Mouse (Mus musculus) myocyte (in vitro differentiated cells): ENCODE data around the gene Cerk. TPM values are rescaled to one million over a fixed set of nuclear protein-coding genes. Genes with fewer than 3 reads are reported as not detected.
"Not testable (repeated sequence)": the region's sequence is repeated elsewhere in the genome, so short reads cannot be mapped to it uniquely, and the experiment has no call there.

Experiments
- H3K27me3 ChIP-seq: one replicate; pipeline ENCODE4 v1.6.1; 2011; ENCODE audit not compliant: control insufficient read depth, insufficient read depth, insufficient read length
- H3K36me3 ChIP-seq: one replicate; pipeline ENCODE4 v1.6.1; 2011; ENCODE audit not compliant: control insufficient read depth, insufficient read depth
- H3K4me2 ChIP-seq: one replicate; pipeline ENCODE4 v1.6.1; 2011; ENCODE audit warnings: low read depth, control low read depth
- H3K4me3 ChIP-seq: one replicate; pipeline ENCODE4 v1.5.1; 2011; ENCODE audit warnings: mild to moderate bottlenecking, control low read depth, moderate library complexity
- H3K79me2 ChIP-seq: one replicate; pipeline ENCODE4 v1.6.1; 2011; ENCODE audit not compliant: control insufficient read depth, insufficient read depth
- H3ac ChIP-seq: one replicate; pipeline ENCODE4 v1.6.1; 2011; ENCODE audit not compliant: control insufficient read depth, insufficient read length
- CEBPB ChIP-seq: IDR thresholded peaks from 2 replicates; pipeline ENCODE4 v1.6.1; 2011; ENCODE audit warnings: mild to moderate bottlenecking, moderate library complexity; ENCODE audit not compliant: poor library complexity, insufficient read depth, severe bottlenecking
- E2F4 ChIP-seq: IDR thresholded peaks from one replicate; pipeline ENCODE4 v1.6.1; 2011; ENCODE audit warnings: mild to moderate bottlenecking, control low read depth, moderate library complexity; ENCODE audit not compliant: insufficient read depth
- MAX ChIP-seq: IDR thresholded peaks from one replicate; pipeline ENCODE4 v1.6.1; 2011; ENCODE audit warnings: low read depth, mild to moderate bottlenecking, control low read depth
- MYOD1 ChIP-seq, 3 experiments: IDR thresholded peaks; one replicate each; pipeline ENCODE4 v1.6.1; 2011; ENCODE audit warnings: control low read depth in 2 of 3, low read depth in 2 of 3, mild to moderate bottlenecking in 2 of 3, moderate library complexity in 1 of 3; ENCODE audit not compliant: insufficient read length in 2 of 3, control insufficient read depth in 1 of 3
- MYOG ChIP-seq, 3 experiments: IDR thresholded peaks; one replicate each; pipeline ENCODE4 v1.6.1; 2011; ENCODE audit warnings: control low read depth in 2 of 3, low read depth in 2 of 3, mild to moderate bottlenecking in 2 of 3; ENCODE audit not compliant: insufficient read length in 2 of 3, control insufficient read depth in 1 of 3, insufficient read depth in 1 of 3
- POLR2A ChIP-seq: IDR thresholded peaks from one replicate; pipeline ENCODE4 v1.6.1; 2011; ENCODE audit warnings: low read depth, mild to moderate bottlenecking, control low read depth, moderate library complexity; ENCODE audit not compliant: insufficient read length
- POLR2AphosphoS2 ChIP-seq: IDR thresholded peaks from one replicate; pipeline ENCODE4 v1.6.1; 2011; ENCODE audit warnings: low read depth, control low read depth; ENCODE audit not compliant: insufficient read length
- REST ChIP-seq: IDR thresholded peaks from one replicate; pipeline ENCODE4 v1.6.1; 2011; ENCODE audit warnings: mild to moderate bottlenecking, control low read depth, moderate library complexity; ENCODE audit not compliant: insufficient read depth, insufficient read length
- SRF ChIP-seq: IDR thresholded peaks from one replicate; pipeline ENCODE4 v1.6.1; 2011; ENCODE audit warnings: low read depth; ENCODE audit not compliant: control insufficient read depth, insufficient read length
- TCF12 ChIP-seq: IDR thresholded peaks from one replicate; pipeline ENCODE4 v1.6.1; 2011; ENCODE audit warnings: mild to moderate bottlenecking, control low read depth; ENCODE audit not compliant: poor library complexity, insufficient read depth, severe bottlenecking
- TCF3 ChIP-seq: IDR thresholded peaks from one replicate; pipeline ENCODE4 v1.6.1; 2011; ENCODE audit warnings: low read depth, control low read depth; ENCODE audit not compliant: insufficient read length
- USF1 ChIP-seq: IDR thresholded peaks from one replicate; pipeline ENCODE4 v1.6.1; 2011; ENCODE audit warnings: low read depth, mild to moderate bottlenecking, control low read depth, moderate library complexity
- polyA plus RNA-seq: library from polyadenylated mRNA; unstranded; fragments of >200 nt; fragmentation: generic; extraction: Trizol; gene quantifications from one replicate; pipeline ENCODE4 v1.2.1, GENCODE M21; 2012; ENCODE audit warnings: missing spikeins

The Cerk gene
- polyA plus RNA-seq, 1 experiment = 13.8 TPM

DNA sequence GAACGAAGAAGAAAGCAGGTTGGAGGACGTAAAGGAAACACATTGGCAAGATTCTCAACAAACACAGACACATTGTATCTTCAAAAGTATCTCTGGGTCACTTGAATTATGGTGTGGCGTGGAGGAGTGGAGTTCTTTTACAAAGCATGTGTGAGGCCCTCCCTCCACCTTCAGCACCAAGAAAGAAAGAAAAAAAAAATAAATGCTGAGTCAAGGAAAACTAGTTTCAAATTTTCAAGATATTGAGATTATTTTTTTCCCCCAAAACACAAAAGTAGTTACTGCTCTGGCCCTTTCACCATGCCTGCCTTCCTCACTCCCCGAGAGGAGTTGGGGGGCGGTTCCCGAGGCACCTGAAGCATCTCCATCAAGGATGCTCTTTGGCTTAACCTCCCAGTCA is 7.3 kb downstream of the Cerk start:
- peaks cover 22% of the 10 kb centered on the region for H3K79me2 ChIP-seq
- H3K36me3 ChIP-seq = no peaks in the 10 kb centered on the region
- H3K4me2 ChIP-seq = no peak overlapping the region
- H3K27me3 ChIP-seq = no peaks in the 10 kb centered on the region
- no peak for TF ChIP-seq REST
- no peak for TF ChIP-seq MYOD1 (IDR thresholded peaks at IDR 0.05; ENCODE audit: control insufficient read depth in 1 of 3, insufficient read length in 2 of 3, low read depth in 2 of 3)
- no peak for TF ChIP-seq POLR2AphosphoS2
- no peak for TF ChIP-seq MYOG (IDR thresholded peaks at IDR 0.05; ENCODE audit: control insufficient read depth in 1 of 3, insufficient read depth in 1 of 3, insufficient read length in 2 of 3, low read depth in 2 of 3)
- no peak overlapping the region for H3K4me3 ChIP-seq
- no peak overlapping the region for H3ac ChIP-seq

DNA sequence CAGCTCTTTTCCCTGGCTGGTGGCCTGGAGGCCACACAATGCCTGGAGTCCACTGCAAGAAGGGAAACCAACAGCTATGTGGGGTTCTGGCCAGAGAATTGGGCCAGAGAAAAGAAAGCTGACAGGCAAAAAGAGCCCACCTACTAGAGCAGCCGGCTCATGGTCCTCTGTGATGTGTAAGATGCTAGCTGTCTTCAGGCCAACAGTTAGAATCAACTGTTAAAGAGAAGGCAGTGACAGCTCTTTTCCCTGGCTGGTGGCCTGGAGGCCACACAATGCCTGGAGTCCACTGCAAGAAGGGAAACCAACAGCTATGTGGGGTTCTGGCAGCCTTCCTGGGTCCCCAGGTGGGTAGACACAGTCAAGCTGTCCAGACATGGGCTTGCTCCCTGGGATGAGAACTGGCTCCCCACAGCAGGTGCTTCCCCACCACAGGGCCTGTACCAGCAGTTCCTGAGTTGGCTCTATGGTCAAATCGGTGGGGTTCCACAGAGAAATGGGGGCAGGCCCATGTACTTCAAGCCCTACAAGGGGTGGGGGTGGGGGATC is 8.2 kb downstream of the Cerk start:
- H3K4me2 ChIP-seq, H3K27me3 ChIP-seq, H3K4me3 ChIP-seq, H3ac ChIP-seq, H3K36me3 ChIP-seq: not testable (repeated sequence)
- H3K79me2 ChIP-seq = peaks cover 19% of the 10 kb centered on the region

DNA sequence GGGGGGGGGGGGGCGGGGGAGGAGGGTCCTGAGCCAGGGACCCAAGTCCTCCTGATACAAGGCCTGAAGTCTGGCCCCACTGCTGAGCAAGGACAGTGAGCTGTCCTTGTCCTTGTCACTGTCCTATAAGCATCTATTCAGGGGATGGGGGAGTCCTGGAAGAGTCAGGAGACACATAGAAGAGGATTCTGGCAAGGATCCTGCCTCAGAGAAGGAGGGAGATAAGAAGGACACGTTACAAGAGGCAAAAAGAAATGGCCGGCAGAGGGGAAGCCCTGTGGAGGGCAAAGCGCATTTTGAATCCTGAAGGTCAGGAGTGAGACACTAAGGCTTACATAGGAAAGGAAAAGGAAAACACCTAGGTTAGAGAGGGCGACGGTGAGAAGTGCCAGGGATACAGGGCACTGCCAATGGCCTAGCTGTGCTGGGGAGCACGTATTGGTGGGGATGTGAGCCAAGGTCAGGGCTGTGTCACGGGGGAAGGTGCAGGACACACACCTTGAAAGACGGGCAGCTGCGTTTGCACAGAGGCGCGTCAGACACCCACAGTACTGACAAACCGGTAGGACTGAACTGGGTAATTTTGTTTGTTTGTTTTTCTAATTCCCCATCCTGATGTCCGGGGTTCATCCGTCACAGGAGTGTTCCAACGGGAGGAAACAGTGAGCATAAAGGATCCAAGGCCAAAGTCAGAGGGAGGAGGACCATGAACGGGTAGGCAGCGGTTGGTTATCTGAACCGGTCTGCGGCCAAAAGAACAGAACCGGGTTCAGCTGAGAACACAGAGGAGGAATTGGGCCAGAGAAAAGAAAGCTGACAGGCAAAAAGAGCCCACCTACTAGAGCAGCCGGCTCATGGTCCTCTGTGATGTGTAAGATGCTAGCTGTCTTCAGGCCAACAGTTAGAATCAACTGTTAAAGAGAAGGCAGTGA is 8.9 kb downstream of the Cerk start:
- H3K4me2 ChIP-seq = no peak overlapping the region
- TF ChIP-seq CEBPB (no peak), SRF (no peak), USF1 (no peak), TCF12 (no peak), MAX (no peak), REST (no peak), POLR2AphosphoS2 (no peak), E2F4 (no peak), TCF3 (no peak)
- H3K36me3 ChIP-seq = no peaks in the 10 kb centered on the region
- H3K4me3 ChIP-seq = no peak overlapping the region
- no peak overlapping the region for H3ac ChIP-seq
- H3K27me3 ChIP-seq = no peaks in the 10 kb centered on the region
- H3K79me2 ChIP-seq = peaks cover 13% of the 10 kb centered on the region

DNA sequence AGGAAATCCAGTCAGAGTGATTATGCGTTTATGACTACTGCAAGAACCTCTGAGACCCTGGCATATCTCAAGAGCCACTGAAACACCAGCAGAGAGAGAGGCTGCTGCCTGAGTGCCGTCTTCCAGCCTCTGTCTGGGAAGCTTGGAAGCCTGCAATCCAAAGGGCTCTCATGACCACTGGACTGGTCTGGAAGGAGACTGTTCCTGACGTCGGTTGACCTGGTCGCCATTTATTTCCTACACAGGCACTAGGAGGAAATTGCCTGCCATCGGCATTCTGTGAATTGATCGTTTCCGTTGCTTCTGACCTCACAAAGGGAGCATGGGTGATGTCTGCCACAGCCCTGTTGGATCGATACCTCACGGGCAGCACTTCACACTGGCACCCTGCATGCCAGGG is 9.8 kb downstream of the Cerk start:
- Histone ChIP-seq H3ac (no peak overlapping the region), H3K79me2 (peaks cover 12% of the 10 kb centered on the region), H3K27me3 (no peaks in the 10 kb centered on the region), H3K36me3 (no peaks in the 10 kb centered on the region), H3K4me3 (no peak overlapping the region), H3K4me2 (no peak overlapping the region)
- TF ChIP-seq MYOG (IDR thresholded peaks at IDR 0.05; ENCODE audit: control insufficient read depth in 1 of 3, insufficient read depth in 1 of 3, insufficient read length in 2 of 3, low read depth in 2 of 3) (no peak), TCF12 (no peak), MYOD1 (IDR thresholded peaks at IDR 0.05; ENCODE audit: control insufficient read depth in 1 of 3, insufficient read length in 2 of 3, low read depth in 2 of 3) (no peak)

- H3K4me2 ChIP-seq = no peak overlapping the region
- peaks cover 11% of the 10 kb centered on the region for H3K79me2 ChIP-seq
- no peaks in the 10 kb centered on the region for H3K36me3 ChIP-seq
- H3ac ChIP-seq = no peak overlapping the region
- no peak for TF ChIP-seq MYOG (IDR thresholded peaks at IDR 0.05; ENCODE audit: control insufficient read depth in 1 of 3, insufficient read depth in 1 of 3, insufficient read length in 2 of 3, low read depth in 2 of 3)
- no peak for TF ChIP-seq USF1
- no peak for TF ChIP-seq REST
- no peak for TF ChIP-seq E2F4
- no peak for TF ChIP-seq CEBPB
- no peak for TF ChIP-seq POLR2AphosphoS2
- no peak for TF ChIP-seq MYOD1 (IDR thresholded peaks at IDR 0.05; ENCODE audit: control insufficient read depth in 1 of 3, insufficient read length in 2 of 3, low read depth in 2 of 3)
- TF ChIP-seq MAX = no peak
- TF ChIP-seq TCF12 = no peak
- no peak for TF ChIP-seq POLR2A
- no peak for TF ChIP-seq SRF
- TF ChIP-seq TCF3 = no peak
- no peaks in the 10 kb centered on the region for H3K27me3 ChIP-seq
- H3K4me3 ChIP-seq = no peak overlapping the region
Observed at GRCm38 (mm10) chr15:86175253-86176050, 10.5 kb downstream of the Cerk start.
